Mouse (Mus musculus) C2C12 (cell line): ENCODE measurements at regions not wholly inside any gene's neighbourhood (a gene's known extent, or its start where the extent isn't known, plus 50 kb on each side); places are given as distances from the start of the nearest gene placed in this dataset.

Source experiments
- CTCF ChIP-seq: IDR thresholded peaks from one replicate; pipeline ENCODE4 v1.5.1; 2011; ENCODE audit not compliant: control insufficient read depth, insufficient read depth, insufficient read length
- MAX ChIP-seq: IDR thresholded peaks from one replicate; pipeline ENCODE4 v1.6.1; 2011; ENCODE audit warnings: mild to moderate bottlenecking, control low read depth
- MYOD1 ChIP-seq: IDR thresholded peaks from one replicate; pipeline ENCODE4 v1.6.1; 2011; ENCODE audit warnings: low read depth; ENCODE audit not compliant: control insufficient read depth, insufficient read length
- USF1 ChIP-seq: IDR thresholded peaks from one replicate; pipeline ENCODE4 v1.6.1; 2011; ENCODE audit warnings: low read depth, mild to moderate bottlenecking, control low read depth, moderate library complexity

DNA sequence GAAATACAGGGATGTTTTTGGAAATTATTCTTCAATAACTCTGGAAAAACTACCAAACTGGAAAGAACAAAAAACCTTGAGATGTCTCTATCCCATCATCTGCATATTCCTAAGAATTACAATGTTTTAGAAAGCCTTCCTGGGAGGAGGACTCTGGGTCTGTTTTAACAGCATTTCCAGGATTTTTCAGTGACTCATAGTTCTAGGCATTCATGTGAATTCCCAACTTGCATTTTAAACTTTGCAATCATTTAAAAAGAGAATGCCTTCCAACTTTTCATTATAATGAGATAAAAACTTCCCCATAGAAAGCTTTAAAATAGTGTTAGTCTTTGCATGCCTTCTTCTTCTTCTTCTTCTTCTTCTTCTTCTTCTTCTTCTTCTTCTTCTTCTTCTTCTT lies 315.4 kb upstream of the Fign start:
- no peak for TF ChIP-seq CTCF
- no peak for TF ChIP-seq USF1
- TF ChIP-seq MYOD1, result no peak
- TF ChIP-seq MAX, result no peak
